Mouse (Mus musculus): ENCODE data around the gene Nrg4. TPM values are rescaled to one million over a fixed set of nuclear protein-coding genes. Genes with fewer than 3 reads are reported as not detected.

Nrg4 gene
- 1 to 10 TPM in 1 of 2 experiments, under 1 TPM in 1; 0.47 to 1.1 TPM for total RNA-seq (2021)

- DNase-seq (ENCODE audit: extremely low spot score in 1 of 2, low spot score in 1 of 2) = peak; percentile 65 to 78
These were observed at the start of gene Nrg4, which contains the start of gene Tmem266 for GRCm38 (mm10) chr9:55326515-55327233. Gene Nrg4 (minus strand): TSS chr9:55326844. Gene Tmem266 (plus strand): TSS chr9:55326913.

DNA sequence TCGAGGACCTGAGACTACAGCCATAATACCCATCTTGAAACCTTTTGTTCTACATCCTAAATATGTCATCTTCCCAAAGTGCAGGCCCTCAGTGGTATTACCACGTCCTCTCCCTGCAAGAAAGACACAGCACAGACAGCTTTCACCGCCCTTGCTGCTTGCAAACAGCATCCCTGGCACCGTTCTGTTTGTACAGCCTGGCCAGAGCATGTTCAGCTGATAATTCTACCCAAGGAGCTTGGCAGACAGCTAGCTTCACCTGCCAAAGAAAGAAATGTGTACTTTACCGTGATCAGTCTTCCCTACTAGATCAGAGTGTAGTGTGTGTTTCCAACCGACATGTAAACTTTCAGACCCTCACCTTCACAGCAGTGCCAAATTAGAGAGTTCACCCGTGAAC, 45.3 kb upstream of the Nrg4 start:
- DNase-seq (ENCODE audit: extremely low spot score in 1 of 2, low spot score in 1 of 2) = no peak

DNA sequence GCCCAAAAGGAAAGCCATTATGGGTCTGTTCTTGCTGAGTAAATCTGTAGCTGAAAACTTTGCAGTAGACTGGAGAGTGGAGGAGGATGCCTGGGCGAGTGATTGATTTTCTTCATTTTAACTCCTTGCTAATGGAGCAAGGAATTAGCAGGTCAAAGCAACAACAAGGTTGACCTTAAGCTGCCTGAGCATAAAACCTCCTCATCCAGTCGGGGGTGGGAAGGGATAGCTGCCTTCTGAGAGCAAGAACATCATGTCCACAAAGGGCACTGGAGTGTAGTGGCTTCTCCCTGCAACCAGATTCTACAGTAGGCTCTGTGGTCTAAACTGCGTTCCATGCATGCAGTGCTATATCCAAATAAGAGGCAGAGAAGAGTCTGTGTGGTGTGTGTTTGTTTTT, 41.4 kb upstream of the Nrg4 start:
- DNase-seq (ENCODE audit: extremely low spot score in 1 of 2, low spot score in 1 of 2) = no peak

- DNase-seq (ENCODE audit: extremely low spot score in 1 of 2, low spot score in 1 of 2) = no peak
These were observed 37.1 kb upstream of the Nrg4 start for GRCm38 (mm10) chr9:55363707-55364106.

DNA sequence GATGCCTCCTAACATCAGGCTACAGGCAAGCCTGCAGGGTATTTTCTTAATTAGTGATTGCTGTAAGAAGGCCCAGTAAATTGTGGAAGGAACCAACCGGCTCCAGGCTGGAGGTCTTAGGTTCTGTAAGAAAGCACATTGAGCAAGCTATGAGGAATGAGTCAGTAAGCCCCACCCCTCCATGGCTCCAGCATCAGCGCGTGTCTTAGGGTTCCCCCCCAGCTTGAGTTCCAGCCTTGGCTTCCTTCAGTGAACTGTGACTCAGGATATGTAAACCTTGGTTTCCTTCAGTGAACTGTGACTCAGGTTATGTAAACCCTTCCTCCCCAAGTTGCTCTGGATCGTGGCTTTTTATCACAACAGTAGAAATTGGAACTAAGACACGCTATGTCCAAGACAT, 35.3 kb upstream of the Nrg4 start:
- DNase-seq (ENCODE audit: extremely low spot score in 1 of 2, low spot score in 1 of 2) = no peak

- no peak for DNase-seq (ENCODE audit: extremely low spot score in 1 of 2, low spot score in 1 of 2)
These were observed 34.2 kb upstream of the Nrg4 start for GRCm38 (mm10) chr9:55360861-55361260.

DNA sequence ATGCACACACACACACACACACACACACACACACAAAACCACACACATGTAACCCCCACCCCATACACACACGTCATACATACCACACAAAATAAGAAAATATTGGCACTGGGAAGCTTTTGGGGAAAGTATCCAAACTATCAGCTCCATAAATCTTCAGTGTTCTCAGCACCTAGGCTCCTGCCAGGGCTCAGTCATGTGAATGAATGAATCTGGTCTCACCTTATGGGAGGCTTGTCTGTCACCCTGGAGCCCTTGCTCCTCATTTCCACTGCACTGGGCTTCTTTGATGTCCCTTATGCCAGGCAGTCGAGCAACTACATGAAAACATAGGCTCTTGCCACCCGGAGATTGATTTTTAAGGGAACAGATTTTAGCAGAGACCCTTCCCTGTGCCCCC, 33.7 kb upstream of the Nrg4 start:
- no peak for DNase-seq (ENCODE audit: extremely low spot score in 1 of 2, low spot score in 1 of 2)

GRCm38 (mm10) chr9:55357164-55357563, 30.5 kb upstream of the Nrg4 start:
- DNase-seq (ENCODE audit: extremely low spot score in 1 of 2, low spot score in 1 of 2) = no peak

DNA sequence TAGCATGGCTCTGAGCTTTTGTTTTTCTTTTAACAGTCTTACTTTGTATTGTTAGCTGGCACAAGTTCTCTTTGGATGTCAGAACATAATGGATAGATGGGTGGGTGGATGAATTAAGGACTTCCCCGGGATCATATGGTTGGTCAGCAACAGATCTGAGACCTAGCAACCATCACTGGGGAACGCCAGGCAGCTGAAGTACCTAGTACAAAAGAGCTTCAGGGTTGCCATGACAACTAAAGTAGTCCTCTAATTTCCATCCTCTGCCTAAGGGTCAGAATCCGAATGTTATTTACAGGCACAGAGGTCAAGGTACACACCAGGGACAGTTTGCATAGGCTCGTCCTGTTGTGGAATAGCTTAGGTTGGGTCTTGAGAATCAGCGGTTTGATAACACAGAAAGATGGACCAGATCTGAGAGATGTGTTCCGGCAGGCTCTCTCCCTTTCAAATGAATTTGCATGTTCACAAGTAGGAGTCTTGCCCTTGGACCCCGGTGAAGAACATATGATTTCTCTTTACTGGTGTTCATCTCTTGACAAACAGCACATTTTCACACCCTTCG, 28.7 kb upstream of the Nrg4 start:
- no peak for DNase-seq (ENCODE audit: extremely low spot score in 1 of 2, low spot score in 1 of 2)

- no peak for DNase-seq (ENCODE audit: extremely low spot score in 1 of 2, low spot score in 1 of 2)
These were observed 28.0 kb upstream of the Nrg4 start for GRCm38 (mm10) chr9:55354686-55355085.

DNA sequence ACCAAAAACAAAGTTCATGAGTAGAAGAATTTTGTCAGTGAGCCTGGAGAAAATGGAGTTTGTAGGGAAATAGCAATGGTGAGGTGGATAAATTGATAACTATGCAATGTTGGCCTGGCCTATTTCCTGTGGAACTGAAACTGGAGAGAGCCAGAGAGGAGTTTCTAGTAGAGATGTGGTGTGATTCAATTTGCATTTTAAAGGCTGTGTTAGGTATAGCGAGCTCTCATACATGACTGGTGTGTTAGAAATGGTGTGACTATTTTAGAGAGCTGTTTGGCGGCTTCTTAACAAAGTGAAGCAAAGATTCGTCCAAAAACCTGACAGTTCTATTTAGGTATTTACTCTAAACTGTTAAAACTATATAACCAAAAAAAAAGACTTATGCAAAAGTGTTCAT, 22.0 kb upstream of the Nrg4 start:
- DNase-seq (ENCODE audit: extremely low spot score in 1 of 2, low spot score in 1 of 2) = no peak

DNA sequence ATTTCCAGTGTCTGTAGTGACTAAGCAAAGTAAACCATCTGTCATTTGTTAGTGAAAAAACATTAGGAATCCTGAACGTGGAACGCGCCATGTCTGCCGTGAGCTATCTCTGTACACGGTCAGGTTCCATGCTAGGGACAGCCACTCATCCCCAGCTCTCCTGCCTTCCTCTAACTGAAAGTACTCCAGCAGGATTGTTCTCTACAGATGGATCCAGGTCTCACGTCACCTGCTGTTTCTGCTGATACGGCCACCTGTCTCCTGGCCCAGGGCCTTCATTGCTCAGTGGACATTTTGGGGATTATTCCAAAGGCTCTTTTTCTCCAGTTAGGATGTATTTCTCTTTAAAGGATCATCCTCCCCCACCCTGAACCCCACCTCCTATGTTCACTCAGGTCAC, 18.7 kb upstream of the Nrg4 start:
- no peak for DNase-seq (ENCODE audit: extremely low spot score in 1 of 2, low spot score in 1 of 2)

GRCm38 (mm10) chr9:55344165-55344564, 17.5 kb upstream of the Nrg4 start:
- DNase-seq (ENCODE audit: extremely low spot score in 1 of 2, low spot score in 1 of 2) = no peak

GRCm38 (mm10) chr9:55332949-55333348, 6.3 kb upstream of the Nrg4 start:
- DNase-seq (ENCODE audit: extremely low spot score in 1 of 2, low spot score in 1 of 2) = peak in 1 of 2 experiments; percentile 30

GRCm38 (mm10) chr9:55332476-55332875, 5.8 kb upstream of the Nrg4 start:
- no peak for DNase-seq (ENCODE audit: extremely low spot score in 1 of 2, low spot score in 1 of 2)

DNA sequence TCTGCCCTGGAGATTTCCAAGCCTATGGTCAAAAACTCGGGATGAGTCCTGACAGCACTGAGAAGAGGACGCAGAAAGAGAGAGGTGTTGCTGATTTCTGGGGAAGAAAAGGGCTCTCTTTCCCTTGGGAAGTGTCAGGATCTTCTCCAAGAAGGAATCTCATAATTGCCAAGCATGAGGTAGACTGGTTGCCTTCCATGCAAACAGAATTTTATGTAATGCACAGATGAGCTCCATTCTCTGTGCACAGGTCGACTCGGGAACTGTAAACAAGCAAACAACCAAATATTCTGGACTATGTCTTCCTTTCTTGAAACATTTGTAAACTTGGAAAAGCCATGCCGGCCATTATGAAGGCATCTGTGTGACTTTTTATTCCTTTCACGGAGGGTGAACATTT, 2.8 kb upstream of the Nrg4 start:
- no peak for DNase-seq (ENCODE audit: extremely low spot score in 1 of 2, low spot score in 1 of 2)

DNA sequence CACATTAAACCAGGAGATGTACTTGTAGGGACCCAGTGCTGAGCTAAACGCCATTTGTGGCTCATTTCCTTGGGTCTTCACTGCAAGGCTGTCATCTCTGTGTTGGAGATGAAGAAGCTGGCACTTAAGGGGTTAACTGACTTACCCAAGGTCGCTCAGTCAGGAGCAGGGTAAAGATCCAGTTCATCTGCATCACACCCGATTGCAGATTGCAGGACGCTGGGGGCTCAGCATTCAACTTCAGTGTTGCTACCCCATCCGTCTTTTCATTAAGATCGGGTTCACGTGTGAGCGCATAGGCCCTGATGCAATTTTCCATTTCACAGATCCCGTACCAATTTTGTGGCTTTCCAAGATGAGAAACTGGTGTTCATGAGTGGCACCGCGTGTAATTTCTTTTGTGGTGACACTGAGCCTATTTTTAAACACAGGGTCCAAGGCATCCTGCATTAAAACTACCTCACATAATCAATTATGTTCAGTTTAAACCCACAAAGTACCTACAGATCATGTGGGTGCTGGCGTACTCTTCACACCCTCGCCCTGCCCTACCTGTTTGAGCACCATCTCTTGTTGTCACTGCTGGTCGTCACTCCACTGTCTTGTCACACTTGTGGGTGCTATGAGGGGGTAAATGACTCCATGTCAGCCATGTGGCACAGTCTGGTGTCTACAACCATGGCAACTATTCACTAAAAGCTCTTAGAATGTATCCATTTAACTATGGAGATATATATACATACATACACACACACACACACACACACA, 1.7 kb upstream of the Nrg4 start:
- DNase-seq (ENCODE audit: extremely low spot score in 1 of 2, low spot score in 1 of 2) = no peak

GRCm38 (mm10) chr9:55327234-55327615, 581 bp upstream of the Nrg4 start:
- peak in 1 of 2 experiments; percentile 22 for DNase-seq (ENCODE audit: extremely low spot score in 1 of 2, low spot score in 1 of 2)

- DNase-seq (ENCODE audit: extremely low spot score in 1 of 2, low spot score in 1 of 2) = no peak
These were observed 805 bp downstream of the Nrg4 start for GRCm38 (mm10) chr9:55325564-55326514.

DNA sequence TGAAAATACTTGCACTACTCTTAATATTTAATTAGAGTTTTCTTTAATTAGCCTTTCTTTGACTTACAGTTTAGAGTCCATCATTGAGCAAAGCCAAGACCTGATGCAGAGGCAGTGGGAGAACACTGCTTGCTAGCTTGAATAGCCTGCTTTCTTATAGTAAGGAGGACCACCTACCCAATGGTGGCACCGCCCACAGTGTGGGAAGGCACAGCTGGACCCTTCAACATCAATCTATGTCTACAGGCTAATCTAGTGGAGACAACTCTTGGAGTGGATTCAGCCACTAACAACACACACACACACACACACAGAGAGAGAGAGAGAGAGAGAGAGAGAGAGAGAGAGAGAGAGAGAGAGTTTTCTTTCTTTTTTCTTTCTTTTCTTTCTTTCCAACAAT, 1.6 kb downstream of the Nrg4 start:
- no peak for DNase-seq (ENCODE audit: extremely low spot score in 1 of 2, low spot score in 1 of 2)

Data from layer of hippocampus, postnatal 25 days (tissue).